Mouse (Mus musculus) right cerebral cortex, postnatal 10 days (tissue): ENCODE data around the gene Heatr9.

ENCODE experiments used
- DNase-seq, 2 experiments: peaks; one replicate each; pipeline ENCODE4 v3.0.0; 2021; ENCODE audit warnings: low spot score in 2 of 2

Gene Heatr9

GRCm38 (mm10) chr11:83533192-83533591, 11.2 kb upstream of the Heatr9 start:
- no peak for DNase-seq

- no peak for DNase-seq
Observed at GRCm38 (mm10) chr11:83530360-83530759, 8.4 kb upstream of the Heatr9 start, which contains the start of gene Ccl5. TSS of gene Ccl5 (minus strand) at chr11:83530518.

GRCm38 (mm10) chr11:83529024-83529423, 7.0 kb upstream of the Heatr9 start:
- DNase-seq: peak in 1 of 2 experiments; percentile 29

GRCm38 (mm10) chr11:83518371-83518770, 3.6 kb downstream of the Heatr9 start:
- peak in 1 of 2 experiments; percentile 12 for DNase-seq

GRCm38 (mm10) chr11:83517153-83517552, 4.8 kb downstream of the Heatr9 start:
- no peak for DNase-seq

- DNase-seq: no peak
Observed at GRCm38 (mm10) chr11:83509521-83509920, 12.5 kb downstream of the Heatr9 start.

GRCm38 (mm10) chr11:83504308-83504707, 17.7 kb downstream of the Heatr9 start:
- DNase-seq: no peak

- DNase-seq: no peak
Observed at GRCm38 (mm10) chr11:83495571-83495970, 26.4 kb downstream of the Heatr9 start.

GRCm38 (mm10) chr11:83491488-83491887, 30.5 kb downstream of the Heatr9 start:
- DNase-seq: no peak

- DNase-seq: no peak
Observed at GRCm38 (mm10) chr11:83473235-83474016, 48.5 kb downstream of the Heatr9 start.

GRCm38 (mm10) chr11:83472324-83473234, 49.4 kb downstream of the Heatr9 start, which contains the start of gene Taf15:
TSS of gene Taf15 (plus strand) at chr11:83473086.
- DNase-seq: peak; percentile 99

GRCm38 (mm10) chr11:83471766-83472165, 50.2 kb downstream of the Heatr9 start:
- peak in 1 of 2 experiments; percentile 18 for DNase-seq

- peak in 1 of 2 experiments; percentile 7 for DNase-seq
Observed at GRCm38 (mm10) chr11:83468765-83469164, 53.2 kb downstream of the Heatr9 start.

- peak; percentile 70 to 74 for DNase-seq
Observed at GRCm38 (mm10) chr11:83467120-83467652, 54.8 kb downstream of the Heatr9 start.

- DNase-seq: peak; percentile 50 to 61
Observed at GRCm38 (mm10) chr11:83465976-83466375, 56.0 kb downstream of the Heatr9 start.

GRCm38 (mm10) chr11:83462711-83463244, 59.2 kb downstream of the Heatr9 start, which contains the start of gene Mmp28:
TSS of gene Mmp28 (minus strand) at chr11:83463071.
- no peak for DNase-seq
